Mouse (Mus musculus): ENCODE measurements around the gene Ppp1r12c. TPM values are rescaled to one million over a fixed set of nuclear protein-coding genes. Genes with fewer than 3 reads are reported as not detected.
"Not testable (repeated sequence)": the region's sequence is repeated elsewhere in the genome, so short reads cannot be mapped to it uniquely, and the experiment has no call there.

The Ppp1r12c gene
- polyA plus RNA-seq, 1 experiment from 2014 or later = 46.2 TPM

DNA sequence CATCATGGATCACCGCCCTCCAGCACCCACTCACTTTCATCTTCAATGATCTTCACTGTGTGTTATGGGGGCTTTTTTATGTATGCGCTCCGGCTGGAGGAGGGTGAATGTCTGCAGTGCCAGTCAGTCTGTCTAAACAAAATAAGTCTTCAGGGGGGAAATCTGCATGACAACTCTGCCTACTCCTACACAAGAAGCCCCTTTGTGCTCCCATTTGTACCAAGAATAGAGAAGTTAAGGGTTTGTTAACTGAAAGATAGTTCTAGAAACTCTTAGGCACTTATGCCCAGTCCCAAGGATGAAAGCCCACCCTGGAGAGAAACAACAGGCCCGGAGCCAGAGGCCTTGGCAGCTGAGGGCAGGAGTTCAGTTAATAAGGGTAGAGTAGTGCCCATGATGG, 34.9 kb upstream of the Ppp1r12c start:
- no peak for ATAC-seq (ENCODE audit: low FRiP score, low TSS enrichment)
- no peak for DNase-seq
- Histone ChIP-seq H3K36me3 (ENCODE audit: control insufficient read depth, insufficient read depth, low read length) (peaks cover 25% of the 10 kb centered on the region), H3K4me1 (ENCODE audit: control insufficient read depth, insufficient read depth, low read length) (no peaks in the 10 kb centered on the region), H3K9me3 (ENCODE audit: control insufficient read depth, low read length) (no peaks in the 10 kb centered on the region), H3K4me2 (ENCODE audit: low read length) (no peak overlapping the region), H3K27me3 (ENCODE audit: control insufficient read depth, insufficient read depth, low read length) (peaks cover 4% of the 10 kb centered on the region; the same call in 1 of the 2 replicates), H3K4me3 (replicated peaks; ENCODE audit: low read depth, low read length) (no peak overlapping the region), H3K9ac (replicated peaks; ENCODE audit: low read length) (no peak overlapping the region), H3K27ac (replicated peaks; ENCODE audit: low read depth, low read length) (no peak overlapping the region)
- 86% methylated on average over 4 of the region's 4 CpGs for WGBS

DNA sequence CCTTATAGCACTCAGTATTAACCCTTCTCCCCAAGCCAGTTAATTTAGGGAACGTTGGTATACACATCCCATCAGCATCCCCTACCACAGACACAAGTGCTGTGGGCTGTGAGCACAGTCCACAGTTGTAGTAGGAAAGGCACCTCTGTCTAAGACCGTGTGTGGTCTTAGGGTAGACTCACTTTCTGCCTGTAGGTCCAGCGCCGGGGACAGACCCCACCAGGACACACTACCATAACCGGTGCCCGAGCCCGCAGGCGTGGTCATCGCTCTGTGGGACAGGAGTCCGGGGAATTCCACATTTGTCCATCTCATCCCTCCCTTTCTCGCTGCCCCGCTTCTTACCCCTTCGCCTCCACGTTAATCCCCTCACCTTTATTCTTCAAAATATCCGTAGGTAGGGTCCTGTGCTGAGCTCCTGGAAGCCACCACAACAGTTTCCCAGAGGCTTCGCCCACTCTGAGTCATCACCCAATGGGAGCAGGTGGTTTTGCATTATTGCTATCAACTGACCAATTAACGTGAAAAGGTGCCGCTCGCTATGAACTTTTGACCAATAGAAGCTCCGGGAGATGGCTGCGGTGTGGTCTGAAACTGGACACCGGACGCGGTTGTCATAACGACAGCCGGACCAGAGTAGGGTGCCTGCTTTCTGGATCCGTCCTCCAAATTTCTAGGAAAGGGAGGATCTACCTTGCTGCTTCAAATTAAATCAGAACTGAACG, 30.7 kb upstream of the Ppp1r12c start, which contains the start of gene Dnaaf3:
TSS of gene Dnaaf3 (minus strand) at position 449 of the 725 bp plus-strand sequence.
- DNase-seq (peak; percentile 72), ATAC-seq (ENCODE audit: low FRiP score, low TSS enrichment) (peak; percentile 63)
- Histone ChIP-seq H3K9ac (replicated peaks; ENCODE audit: low read length) (no peak within 1 kb of the TSS), H3K9me3 (ENCODE audit: control insufficient read depth, low read length) (no peaks in the 10 kb centered on the region), H3K4me1 (ENCODE audit: control insufficient read depth, insufficient read depth, low read length) (no peaks in the 10 kb centered on the region), H3K4me3 (replicated peaks; ENCODE audit: low read depth, low read length) (peak within 1 kb of the TSS; percentile 21), H3K4me2 (ENCODE audit: low read length) (peak within 1 kb of the TSS; percentile 50), H3K36me3 (ENCODE audit: control insufficient read depth, insufficient read depth, low read length) (no peaks in the 10 kb centered on the region), H3K27me3 (ENCODE audit: control insufficient read depth, insufficient read depth, low read length) (peaks cover 4% of the 10 kb centered on the region; the same call in 1 of the 2 replicates), H3K27ac (replicated peaks; ENCODE audit: low read depth, low read length) (no peak within 1 kb of the TSS)
- WGBS = under 1% methylated on average over 28 of the region's 28 CpGs

DNA sequence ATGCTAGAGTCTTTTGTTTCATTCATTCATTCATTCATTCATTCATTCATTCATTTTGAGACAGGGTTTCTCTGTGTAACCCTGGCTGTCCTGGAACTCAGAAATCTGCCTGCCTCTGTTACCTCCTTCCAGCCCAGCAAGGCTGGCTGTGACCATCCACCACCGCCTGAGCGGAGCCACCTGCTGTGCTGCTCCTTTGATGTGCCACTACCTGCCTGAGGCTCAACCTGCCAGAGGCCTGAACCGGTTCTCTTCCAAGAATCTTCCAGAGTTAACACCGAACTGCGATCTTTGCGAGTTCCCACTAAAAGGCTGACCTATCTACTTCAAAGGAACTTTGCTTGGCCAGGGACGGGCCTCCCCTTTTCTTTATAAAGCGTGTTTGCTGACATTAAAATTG, 28.7 kb upstream of the Ppp1r12c start:
- H3K9ac ChIP-seq (replicated peaks; ENCODE audit: low read length); H3K4me2 ChIP-seq (ENCODE audit: low read length); H3K4me3 ChIP-seq (replicated peaks; ENCODE audit: low read depth, low read length); H3K27ac ChIP-seq (replicated peaks; ENCODE audit: low read depth, low read length); H3K9me3 ChIP-seq (ENCODE audit: control insufficient read depth, low read length); ATAC-seq (ENCODE audit: low FRiP score, low TSS enrichment); H3K4me1 ChIP-seq (ENCODE audit: control insufficient read depth, insufficient read depth, low read length); H3K27me3 ChIP-seq (ENCODE audit: control insufficient read depth, insufficient read depth, low read length); DNase-seq; H3K36me3 ChIP-seq (ENCODE audit: control insufficient read depth, insufficient read depth, low read length): not testable (repeated sequence)
- 48% methylated on average over 8 of the region's 8 CpGs for WGBS

DNA sequence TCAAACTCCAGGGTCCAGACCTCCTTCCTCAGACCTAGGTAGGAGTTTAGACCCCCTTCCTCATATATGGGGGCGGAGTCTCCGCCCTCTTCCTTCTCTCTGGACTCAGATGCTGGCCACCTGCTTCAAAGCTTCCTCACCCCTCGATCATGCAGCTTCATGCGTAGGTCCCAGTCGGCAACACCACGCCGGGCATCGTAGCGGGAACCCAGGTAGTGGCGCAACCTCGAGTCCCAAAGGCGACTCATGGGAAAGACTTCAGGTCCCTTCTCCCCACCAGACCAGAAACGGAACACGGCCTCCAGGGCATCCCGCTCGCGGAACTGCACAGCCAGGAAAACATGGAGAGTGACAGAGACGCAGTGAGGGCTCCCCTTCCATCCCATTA, 25.8 kb upstream of the Ppp1r12c start:
- Histone ChIP-seq H3K36me3 (ENCODE audit: control insufficient read depth, insufficient read depth, low read length) (no peaks in the 10 kb centered on the region), H3K9me3 (ENCODE audit: control insufficient read depth, low read length) (no peaks in the 10 kb centered on the region), H3K4me2 (ENCODE audit: low read length) (peak overlapping the region; percentile 58; the same call in 1 of the 2 replicates), H3K4me1 (ENCODE audit: control insufficient read depth, insufficient read depth, low read length) (peaks cover 8% of the 10 kb centered on the region; the same call in 1 of the 2 replicates), H3K27me3 (ENCODE audit: control insufficient read depth, insufficient read depth, low read length) (peaks cover 4% of the 10 kb centered on the region; the same call in 1 of the 2 replicates), H3K27ac (replicated peaks; ENCODE audit: low read depth, low read length) (no peak overlapping the region), H3K9ac (replicated peaks; ENCODE audit: low read length) (peak overlapping the region; percentile 9; the same call in 1 of the 2 replicates), H3K4me3 (replicated peaks; ENCODE audit: low read depth, low read length) (no peak overlapping the region)
- WGBS = 43% methylated on average over 18 of the region's 18 CpGs
- DNase-seq (no peak), ATAC-seq (ENCODE audit: low FRiP score, low TSS enrichment) (no peak)

DNA sequence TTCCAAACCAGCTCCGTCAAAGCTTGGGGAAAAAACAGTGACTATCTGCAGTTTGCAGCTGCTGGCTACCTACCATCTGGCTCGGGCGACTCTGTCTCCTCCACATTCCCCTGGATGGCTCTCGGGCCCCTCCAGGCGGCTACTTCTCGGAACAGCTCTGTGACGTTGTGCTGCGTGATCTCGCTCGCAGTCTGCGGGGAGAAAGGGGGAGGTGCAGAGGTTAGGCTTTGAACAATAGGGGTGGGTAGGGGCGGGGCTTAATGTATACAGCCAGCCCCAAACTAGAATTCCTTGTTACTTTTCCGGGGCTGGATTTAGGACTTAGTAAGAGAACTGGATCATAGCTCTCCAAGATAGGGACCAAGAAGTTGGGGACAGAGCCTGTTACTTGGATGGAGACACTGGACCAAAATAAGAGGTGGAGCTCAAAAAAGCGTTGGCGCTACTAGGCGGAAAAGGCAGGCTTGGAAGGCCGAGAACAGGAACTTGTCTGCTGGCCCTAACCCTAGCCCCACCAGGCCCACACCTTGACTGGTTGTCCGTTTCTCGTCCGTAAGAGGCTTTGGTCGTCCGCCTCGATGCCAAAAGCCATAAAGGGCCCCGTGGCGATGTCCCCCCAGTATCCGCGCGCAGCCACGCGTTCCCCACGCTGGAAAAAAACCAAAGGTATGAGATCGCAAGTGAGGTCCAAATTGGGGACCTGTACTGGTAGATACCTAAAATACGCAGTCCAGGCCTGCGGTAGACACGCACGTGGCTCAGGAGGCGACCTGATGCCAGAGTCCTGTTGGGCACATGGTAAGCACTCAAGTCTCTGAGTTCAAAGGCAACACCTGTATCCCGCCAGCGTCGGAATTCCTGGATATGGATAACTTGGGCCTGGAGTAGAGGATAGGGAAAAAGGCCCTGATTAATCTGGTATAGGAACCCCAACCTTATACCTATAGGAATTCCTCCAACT, 25.1 kb upstream of the Ppp1r12c start:
- Histone ChIP-seq H3K36me3 (ENCODE audit: control insufficient read depth, insufficient read depth, low read length) (no peaks in the 10 kb centered on the region), H3K27me3 (ENCODE audit: control insufficient read depth, insufficient read depth, low read length) (no peaks in the 10 kb centered on the region), H3K27ac (replicated peaks; ENCODE audit: low read depth, low read length) (0 out of 2 replicates have a peak overlapping the region, but pooled peaks have one; percentile 5), H3K9ac (replicated peaks; ENCODE audit: low read length) (peak overlapping the region; percentile 43), H3K4me3 (replicated peaks; ENCODE audit: low read depth, low read length) (peak overlapping the region; percentile 30), H3K4me2 (ENCODE audit: low read length) (peak overlapping the region; percentile 58), H3K9me3 (ENCODE audit: control insufficient read depth, low read length) (no peaks in the 10 kb centered on the region), H3K4me1 (ENCODE audit: control insufficient read depth, insufficient read depth, low read length) (peaks cover 8% of the 10 kb centered on the region; the same call in 1 of the 2 replicates)
- DNase-seq (peak; percentile 94), ATAC-seq (ENCODE audit: low FRiP score, low TSS enrichment) (peak; percentile 93)
- WGBS = 22% methylated on average over 40 of the region's 40 CpGs

DNA sequence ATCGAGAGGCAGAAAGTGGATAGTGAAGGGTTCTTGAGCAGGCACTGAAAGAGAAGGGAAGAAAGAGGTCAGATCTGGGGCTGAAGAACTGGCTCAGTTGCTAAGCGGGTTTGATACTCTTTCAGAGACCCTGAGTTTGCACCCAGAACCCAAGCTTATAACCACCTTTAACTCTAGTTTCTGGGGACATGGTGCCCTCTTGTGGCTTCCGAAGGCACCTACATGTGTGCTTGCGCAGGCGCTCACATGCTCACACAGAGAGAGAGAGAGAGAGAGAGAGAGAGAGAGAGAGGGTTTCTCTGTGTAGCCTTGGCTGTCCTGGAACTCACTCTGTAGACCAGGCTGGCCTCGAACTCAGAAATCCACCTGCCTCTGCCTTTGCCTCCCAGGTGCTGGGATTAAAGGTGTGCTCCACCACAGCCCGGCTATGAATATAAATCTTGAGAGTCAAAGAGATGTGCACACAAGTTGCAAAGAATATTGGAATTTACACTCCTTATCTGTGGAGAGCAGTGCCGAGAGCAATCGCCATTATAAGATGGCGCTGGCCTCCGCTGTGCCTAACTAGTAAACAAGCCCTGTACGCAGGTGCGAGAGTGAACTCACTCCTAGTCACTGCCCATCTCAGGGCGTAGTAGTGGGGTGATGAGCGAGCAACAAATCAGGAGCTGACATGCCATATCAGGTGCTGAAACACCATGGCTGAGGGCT, 22.9 kb upstream of the Ppp1r12c start, which contains the start of gene Tnni3:
TSS of gene Tnni3 (minus strand) at position 18 of the 711 bp plus-strand sequence.
- DNase-seq = peak; percentile 80
- H3K4me3 ChIP-seq (replicated peaks; ENCODE audit: low read depth, low read length); H3K27me3 ChIP-seq (ENCODE audit: control insufficient read depth, insufficient read depth, low read length); H3K36me3 ChIP-seq (ENCODE audit: control insufficient read depth, insufficient read depth, low read length); H3K9me3 ChIP-seq (ENCODE audit: control insufficient read depth, low read length); H3K4me1 ChIP-seq (ENCODE audit: control insufficient read depth, insufficient read depth, low read length); H3K4me2 ChIP-seq (ENCODE audit: low read length); ATAC-seq (ENCODE audit: low FRiP score, low TSS enrichment); H3K27ac ChIP-seq (replicated peaks; ENCODE audit: low read depth, low read length); H3K9ac ChIP-seq (replicated peaks; ENCODE audit: low read length): not testable (repeated sequence)
- WGBS = 70% methylated on average over 15 of the region's 15 CpGs

DNA sequence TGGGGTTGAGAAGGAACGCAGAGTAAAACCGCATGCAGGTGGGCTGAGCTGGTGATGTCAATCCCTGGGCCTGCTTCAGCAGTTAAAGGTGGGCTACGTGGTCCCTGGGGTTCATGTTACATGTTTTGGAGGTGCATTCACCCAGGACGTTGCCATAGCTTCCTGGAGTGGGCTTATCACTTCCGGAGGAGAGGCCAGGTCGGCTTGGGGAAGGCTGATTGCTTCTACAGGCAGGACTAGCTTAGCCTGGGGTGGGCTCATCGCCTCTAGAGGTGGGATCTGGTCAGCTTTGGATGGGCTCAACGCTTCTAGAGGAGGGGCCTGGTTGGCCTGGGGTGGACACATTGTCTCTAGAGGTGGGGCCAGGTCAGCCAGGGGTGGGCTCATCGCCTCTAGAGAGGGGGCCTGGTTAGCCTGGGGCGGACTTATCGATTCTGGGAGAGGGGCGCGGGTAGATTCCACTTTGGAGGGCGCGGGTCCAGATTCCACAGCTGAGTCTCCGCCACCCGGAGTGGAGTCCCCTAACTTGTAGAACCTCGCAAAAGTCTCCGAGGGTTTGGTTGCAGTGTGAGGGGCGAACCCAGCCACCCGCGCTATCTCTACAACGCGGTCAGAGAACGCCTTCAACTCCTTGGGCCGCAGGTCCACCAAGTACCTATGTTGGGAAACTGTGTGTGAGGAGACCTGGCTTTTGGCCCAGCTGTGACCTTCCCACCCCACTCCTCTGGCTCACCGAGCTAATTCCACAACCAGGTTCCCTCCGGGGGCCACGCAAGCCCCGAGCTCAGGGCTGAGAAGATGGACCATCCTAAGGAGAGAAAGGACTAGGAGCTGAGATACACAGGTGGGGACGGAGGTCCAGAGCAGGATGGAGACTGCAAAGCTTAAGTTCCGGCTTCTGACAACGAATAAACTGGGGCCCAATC, 22.0 kb upstream of the Ppp1r12c start:
- ATAC-seq (ENCODE audit: low FRiP score, low TSS enrichment) = no peak
- no peak overlapping the region for H3K27ac ChIP-seq (replicated peaks; ENCODE audit: low read depth, low read length)
- H3K9ac ChIP-seq (replicated peaks; ENCODE audit: low read length) = no peak overlapping the region
- H3K4me1 ChIP-seq (ENCODE audit: control insufficient read depth, insufficient read depth, low read length) = peaks cover 8% of the 10 kb centered on the region; the same call in 1 of the 2 replicates
- no peaks in the 10 kb centered on the region for H3K9me3 ChIP-seq (ENCODE audit: control insufficient read depth, low read length)
- H3K36me3 ChIP-seq (ENCODE audit: control insufficient read depth, insufficient read depth, low read length) = no peaks in the 10 kb centered on the region
- H3K4me3 ChIP-seq (replicated peaks; ENCODE audit: low read depth, low read length) = no peak overlapping the region
- H3K4me2 ChIP-seq (ENCODE audit: low read length) = no peak overlapping the region
- no peak for DNase-seq
- no peaks in the 10 kb centered on the region for H3K27me3 ChIP-seq (ENCODE audit: control insufficient read depth, insufficient read depth, low read length)
- 92% methylated on average over 33 of the region's 33 CpGs for WGBS
